Mouse (Mus musculus) erythroblast, adult 5-6 weeks (primary cell): ENCODE data around the gene Tmprss9. TPM values are rescaled to one million over a fixed set of nuclear protein-coding genes. Genes with fewer than 3 reads are reported as not detected.
"Not testable (repeated sequence)": the region's sequence is repeated elsewhere in the genome, so short reads cannot be mapped to it uniquely, and the experiment has no call there.

Experiments used
- ATAC-seq: replicated peaks from 2 replicates; pipeline ENCODE4 v1.8.0; 2016; ENCODE audit warnings: moderate number of reproducible peaks, mild to moderate bottlenecking, moderate TSS enrichment, inconsistent platforms; ENCODE audit not compliant: poor library complexity, low FRiP score, severe bottlenecking
- total RNA-seq, 2 experiments: library from RNA; stranded (forward) in 1 of 2; stranded (reverse) in 1 of 2; fragments of 150-400 nt in 1 of 2; fragments of 200-764, 138-1000 nt in 1 of 2; gene quantifications; 2 replicates each; pipeline versions ENCODE4 v1.2.3 to v1.2.4; 2015 to 2017; ENCODE audit warnings: low replicate concordance in 2 of 2

Tmprss9 gene
- total RNA-seq (2015; ENCODE audit: low replicate concordance) (not detected in 2 replicates), total RNA-seq (2017; ENCODE audit: low replicate concordance) (0.17 TPM in 1 of 2 replicates, not detected in the other)

- peak; percentile 25 for ATAC-seq
Measured at GRCm38 (mm10) chr10:80871581-80871980, at the start of gene Tmprss9. Gene Tmprss9 (plus strand): TSS chr10:80871848.

DNA sequence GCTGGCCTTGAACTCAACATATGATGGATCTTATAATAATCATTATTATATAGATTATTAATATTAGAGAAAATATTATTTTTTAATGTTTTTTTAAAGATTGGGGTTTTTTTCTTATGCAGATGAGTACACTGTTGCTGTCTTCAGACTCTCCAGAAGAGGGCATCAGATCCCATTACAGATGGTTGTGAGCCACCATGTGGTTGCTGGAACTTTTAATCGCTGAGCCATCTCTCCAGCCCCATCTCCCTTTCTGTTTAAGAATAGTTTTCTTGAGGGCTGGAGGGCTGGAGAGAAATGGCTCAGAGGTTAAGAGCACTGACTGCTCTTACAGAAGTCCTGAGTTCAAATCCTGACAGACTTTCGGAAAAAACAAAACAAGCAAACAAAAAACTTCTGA, 49.7 kb upstream of the Tmprss9 start:
- no peak for ATAC-seq

- ATAC-seq: no peak
Measured at GRCm38 (mm10) chr10:80822528-80822927, 49.1 kb upstream of the Tmprss9 start.

DNA sequence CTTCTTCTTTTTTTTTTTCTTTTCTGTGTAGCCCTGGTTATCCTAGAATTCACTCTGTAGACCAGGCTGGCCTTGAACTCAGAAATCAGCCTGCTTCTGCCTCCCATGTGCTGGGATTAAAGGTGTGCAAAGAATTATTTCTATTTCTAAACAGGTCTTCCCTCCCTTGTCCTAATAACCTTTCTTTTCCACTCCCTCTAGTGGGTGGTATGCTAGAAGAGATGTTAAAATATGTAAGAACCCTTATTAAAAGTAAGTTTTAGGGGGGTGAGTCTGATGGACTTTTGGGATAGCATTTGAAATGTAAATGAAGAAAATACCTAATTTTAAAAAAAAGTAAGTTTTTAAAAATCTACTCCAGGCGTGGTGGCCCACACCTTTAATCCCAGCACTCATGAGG, 48.3 kb upstream of the Tmprss9 start:
- ATAC-seq: no peak

- peak; percentile 48 for ATAC-seq
Measured at GRCm38 (mm10) chr10:80823847-80824643, 47.6 kb upstream of the Tmprss9 start.

DNA sequence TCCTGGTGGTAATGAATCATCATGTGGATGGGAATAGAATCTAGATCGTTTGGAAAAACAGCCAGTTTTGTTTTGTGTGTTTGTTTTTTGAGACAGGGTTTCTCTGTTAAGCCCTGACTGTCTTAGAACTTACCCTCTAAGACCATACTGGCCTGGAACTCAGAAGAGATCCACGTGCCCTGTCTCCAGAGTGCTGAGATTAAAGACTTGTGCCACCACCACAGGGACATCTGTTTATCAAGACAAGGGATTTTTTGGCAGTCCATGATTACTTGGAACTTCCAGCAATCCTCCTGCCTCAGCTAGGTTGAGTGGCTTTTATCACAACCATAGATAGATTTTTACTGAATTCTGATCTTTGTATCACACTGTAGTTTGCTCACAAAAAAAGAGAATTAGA, 46.8 kb upstream of the Tmprss9 start:
- ATAC-seq: no peak

DNA sequence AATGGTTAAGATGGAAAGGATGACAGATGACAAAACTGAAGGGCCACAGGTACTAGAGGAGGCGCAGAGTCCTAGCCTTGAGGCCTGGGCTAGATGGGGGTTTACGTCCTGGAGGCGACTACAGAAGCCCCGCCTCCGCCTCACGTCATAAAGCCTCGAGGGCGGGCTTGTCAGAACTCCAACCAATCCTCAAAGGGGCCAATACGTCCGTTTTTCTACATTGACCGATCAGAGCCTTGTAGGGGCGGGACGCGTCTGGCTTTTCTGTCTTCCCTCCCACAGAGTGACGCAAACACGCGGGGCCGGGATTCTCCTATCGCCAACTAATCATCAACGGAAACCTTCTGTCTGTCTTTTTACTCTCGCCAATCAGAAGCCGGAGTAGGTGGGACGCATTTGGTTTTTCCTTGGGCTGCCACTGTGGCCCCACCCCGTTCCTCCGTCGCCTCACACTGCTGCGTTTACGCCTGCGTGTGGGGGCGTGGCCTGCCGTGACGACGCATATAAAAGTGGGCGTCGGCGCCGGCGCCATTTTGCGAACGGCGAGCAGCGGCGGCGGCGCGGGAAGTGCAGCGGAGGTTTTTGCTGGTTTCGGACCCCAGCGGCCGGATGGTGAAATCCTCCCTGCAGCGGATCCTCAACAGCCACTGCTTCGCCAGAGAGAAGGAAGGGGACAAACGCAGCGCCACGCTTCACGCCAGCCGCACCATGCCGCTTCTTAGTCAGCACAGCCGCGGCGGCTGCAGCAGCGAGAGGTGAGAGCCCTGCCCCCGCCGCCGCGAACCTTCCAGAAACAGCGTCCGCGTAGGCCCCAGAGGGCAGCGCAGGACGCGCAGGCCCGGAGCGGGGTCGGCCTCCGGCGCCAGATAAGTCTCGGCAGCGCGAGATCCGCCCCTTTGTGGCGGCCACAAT, 45.2 kb upstream of the Tmprss9 start, which contains the start of gene Oaz1:
Gene Oaz1 (plus strand): TSS at position 506 of the 912 bp plus-strand sequence.
- peak; percentile 84 for ATAC-seq

- no peak for ATAC-seq
Measured at GRCm38 (mm10) chr10:80827063-80827869, 44.4 kb upstream of the Tmprss9 start.

- no peak for ATAC-seq
Measured at GRCm38 (mm10) chr10:80827870-80828420, 43.7 kb upstream of the Tmprss9 start.

GRCm38 (mm10) chr10:80828587-80828986, 43.1 kb upstream of the Tmprss9 start:
- ATAC-seq: not testable (repeated sequence)

DNA sequence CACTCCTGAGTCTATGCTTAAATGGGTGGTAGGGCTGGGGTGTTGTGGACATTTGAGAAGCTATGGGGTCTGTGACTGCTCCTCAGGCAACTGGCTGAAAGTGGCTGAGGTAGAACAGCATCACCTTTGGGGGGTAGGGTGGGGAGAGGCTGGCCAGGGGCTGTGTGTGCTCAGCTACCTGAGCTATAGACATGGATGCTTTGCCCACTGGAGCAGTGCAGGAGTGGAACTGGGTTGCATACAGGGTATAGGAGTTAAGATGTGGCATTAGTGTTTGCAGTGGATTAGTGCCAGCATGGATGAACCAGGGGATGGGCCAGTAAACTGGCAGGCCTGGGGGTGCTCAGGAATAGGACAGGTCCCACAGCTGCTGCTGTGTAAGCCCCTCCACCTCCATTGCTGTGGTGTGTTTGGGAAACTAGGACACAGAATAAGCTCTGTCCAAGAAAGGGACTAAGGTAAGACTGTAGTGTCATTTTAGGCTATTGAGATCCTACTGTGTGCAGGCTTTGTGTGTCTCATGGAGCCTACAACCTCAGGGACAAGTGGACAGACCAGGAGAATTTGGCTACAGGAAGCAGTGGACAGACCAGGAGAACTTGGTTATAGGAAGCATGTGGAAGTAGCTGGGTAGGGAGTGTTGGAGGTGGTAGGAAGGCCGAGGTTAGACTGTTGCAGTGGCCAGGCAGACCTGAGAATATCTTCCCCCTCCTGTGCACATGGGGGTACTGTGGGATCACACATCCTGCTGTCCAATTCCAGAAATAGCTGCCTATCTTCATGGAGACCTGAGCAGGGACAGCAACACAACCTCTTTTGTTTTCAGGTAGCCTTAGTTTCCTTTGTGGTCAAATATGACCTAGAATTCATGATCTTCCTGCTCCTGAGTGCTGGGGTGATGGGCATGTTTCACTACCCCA, 42.0 kb upstream of the Tmprss9 start:
- ATAC-seq: no peak

- ATAC-seq: no peak
Measured at GRCm38 (mm10) chr10:80831136-80831535, 40.5 kb upstream of the Tmprss9 start.

GRCm38 (mm10) chr10:80832818-80833217, 38.8 kb upstream of the Tmprss9 start:
- no peak for ATAC-seq

DNA sequence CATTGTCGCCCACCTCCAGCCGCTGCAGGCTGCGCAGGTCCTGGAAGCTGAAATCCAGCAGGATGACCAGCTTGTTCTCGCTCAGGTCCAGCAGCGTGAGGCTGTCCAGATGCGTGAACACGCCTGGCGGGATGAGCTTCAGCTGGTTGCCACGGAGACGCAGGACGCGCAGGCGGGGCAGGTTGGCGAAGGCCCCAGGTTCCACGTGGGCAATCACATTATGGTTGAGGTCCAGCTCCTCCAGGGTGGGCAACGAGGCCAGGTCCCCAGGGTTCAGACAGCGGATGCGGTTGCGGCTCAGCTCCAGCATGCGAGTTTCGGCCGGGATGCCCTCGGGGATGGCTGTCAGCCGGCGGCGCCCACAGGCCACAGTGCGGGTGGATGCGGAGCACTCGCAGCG, 36.0 kb upstream of the Tmprss9 start:
- no peak for ATAC-seq

- ATAC-seq: no peak
Measured at GRCm38 (mm10) chr10:80836949-80837379, 34.7 kb upstream of the Tmprss9 start.

DNA sequence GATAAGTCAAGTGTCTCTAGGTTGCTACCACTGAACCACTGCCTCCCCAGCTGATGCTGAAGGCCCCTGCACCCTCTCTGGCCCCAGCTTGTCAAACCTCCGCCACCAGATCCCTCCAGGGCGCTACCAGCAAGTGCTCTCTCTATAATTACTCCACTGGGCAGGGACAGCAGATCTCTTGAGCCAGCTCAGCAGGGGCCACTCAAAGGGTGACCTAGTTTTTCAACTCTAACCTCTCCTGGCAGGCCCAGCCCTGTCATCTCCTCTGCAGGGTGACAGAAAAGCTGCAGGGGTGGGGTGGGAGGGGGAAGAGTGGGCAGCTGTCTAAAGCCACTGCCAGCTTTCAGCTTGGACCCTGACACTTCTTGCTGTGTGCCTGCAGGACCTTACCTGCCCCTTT, 33.8 kb upstream of the Tmprss9 start:
- ATAC-seq: no peak

DNA sequence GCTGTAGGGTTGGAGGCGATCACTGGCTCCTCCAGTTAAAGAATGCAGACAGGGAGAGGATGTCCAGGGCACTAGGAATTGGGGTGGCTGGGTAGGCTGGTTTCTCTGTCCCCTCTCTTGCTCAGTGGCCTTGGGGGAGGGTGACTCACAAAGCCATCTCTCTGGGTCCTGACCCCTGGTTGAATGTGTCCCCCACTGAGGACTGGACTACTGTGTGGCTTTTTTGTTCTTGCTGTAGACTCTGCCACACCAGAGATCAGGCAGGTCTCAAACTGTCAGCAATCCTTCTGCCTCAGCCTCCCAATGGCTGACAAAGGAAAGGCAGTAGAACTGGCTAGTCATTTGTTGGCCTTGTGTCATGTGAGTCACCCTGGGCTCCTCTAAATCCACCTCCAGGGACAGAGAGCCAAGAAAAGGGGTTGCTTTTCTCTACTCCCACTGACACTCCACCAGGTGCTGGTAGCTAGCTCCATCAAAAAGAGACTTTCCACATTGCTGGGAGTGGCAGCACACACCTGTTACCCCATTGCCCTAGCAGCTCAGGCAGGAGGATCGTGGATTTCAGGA, 33.2 kb upstream of the Tmprss9 start:
- no peak for ATAC-seq

DNA sequence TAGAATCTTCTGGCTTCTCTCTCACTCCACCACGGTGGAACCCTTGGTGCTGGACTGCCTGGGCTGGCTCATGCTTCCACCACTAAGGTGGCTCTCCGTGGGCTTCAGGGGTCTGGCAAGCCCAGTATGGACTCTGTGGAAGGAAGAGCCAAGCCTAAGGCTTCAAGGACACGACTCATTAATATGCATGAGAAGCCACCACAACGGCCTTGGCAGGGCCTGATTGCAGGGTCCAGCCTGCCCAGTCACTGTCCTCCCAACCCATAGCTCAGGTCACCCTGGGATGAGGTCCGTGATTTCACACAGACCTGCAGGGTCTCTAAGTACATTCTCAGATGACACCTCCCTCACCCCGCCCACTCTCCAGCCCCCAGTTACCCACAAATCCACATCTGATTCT, 31.8 kb upstream of the Tmprss9 start:
- ATAC-seq: no peak
